Mouse (Mus musculus): ENCODE results near the gene Atxn2l.

DNA sequence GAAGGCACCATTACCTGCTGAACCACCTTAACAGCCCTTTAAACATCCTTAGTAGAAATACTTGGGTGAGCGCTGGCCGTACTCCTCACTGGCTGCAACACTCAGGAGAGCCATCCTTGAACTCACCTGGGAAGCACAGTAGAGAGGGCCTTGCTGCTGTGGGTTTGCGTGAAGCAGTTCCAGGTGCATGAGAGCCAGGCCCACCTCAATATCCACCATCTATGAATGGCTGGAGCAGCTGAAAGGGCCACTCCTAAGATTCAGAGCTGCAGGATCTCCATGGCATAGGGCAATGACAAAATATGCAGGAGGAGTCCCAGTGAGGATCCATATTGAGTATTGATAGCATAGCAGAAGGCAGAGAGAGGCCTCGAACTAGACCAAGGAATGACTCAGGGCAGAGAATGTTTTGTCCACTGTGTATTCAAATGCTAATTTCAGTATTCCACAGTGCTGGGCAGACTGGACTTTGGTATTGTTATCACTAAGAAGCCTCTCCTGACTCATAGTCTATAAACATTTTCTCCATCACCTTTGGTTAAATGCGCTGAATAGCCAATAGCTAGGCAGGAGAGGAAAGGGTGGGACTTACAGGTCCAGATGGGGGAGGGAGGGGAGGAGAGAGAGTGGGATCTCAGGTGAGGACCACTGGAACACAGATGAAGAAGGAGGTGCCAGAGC, 15.2 kb upstream of the Atxn2l start:
- no peak for TF ChIP-seq CTCF (IDR thresholded peaks at IDR 0.05; ENCODE audit: low read depth)
- no peak for TF ChIP-seq EP300 (optimal IDR thresholded peaks at IDR 0.05)
